In genomic region chr14:28635175-28635574, GRCm38 (mm10) we compare ENCODE assay signal across 8 mouse cellular contexts.
"Had no signal": no experiment of that assay in that cellular context is flagged by ENCODE, and none has a peak within 500 bp of the region (broad histone marks: within the 10 kb centered on the region; RNA-seq: fewer than 3 reads in every experiment).

No protein-coding gene starts in this region.

- DNase-seq: liver, postnatal 0 days; lung, adult 2 months; lung, postnatal 14 days; lung, postnatal 36 days; right cerebral cortex, postnatal 14 days; thymus, adult 18-20 months; thymus, postnatal 14 days; thymus, postnatal 36 days had no signal
